Mouse (Mus musculus): ENCODE data around the gene Lkaaear1. TPM values are rescaled to one million over a fixed set of nuclear protein-coding genes. Genes with fewer than 3 reads are reported as not detected.

Gene Lkaaear1
- total RNA-seq, 2 experiments from 2014 or later: not detected

DNA sequence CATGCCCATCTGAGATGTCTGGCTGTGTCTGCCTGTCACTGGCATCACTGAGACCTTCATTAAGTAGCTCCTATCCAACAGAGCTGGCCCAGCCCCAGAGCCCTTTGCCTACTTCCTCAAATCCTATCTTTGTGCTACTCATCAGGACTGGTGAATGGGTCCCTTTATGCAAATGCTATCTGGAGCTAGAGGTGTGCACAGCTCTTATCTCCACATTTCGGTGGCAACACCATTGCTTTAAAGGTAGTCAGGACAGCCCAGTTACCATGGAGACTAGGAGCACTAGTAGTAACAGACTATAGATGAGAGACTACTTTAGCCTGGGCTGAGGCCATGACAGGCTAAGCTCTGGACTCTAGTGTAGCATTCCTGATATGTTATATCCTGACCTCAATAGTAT, 13.5 kb downstream of the Lkaaear1 start:
- DNase-seq (ENCODE audit: low spot score in 2 of 2): no peak

DNA sequence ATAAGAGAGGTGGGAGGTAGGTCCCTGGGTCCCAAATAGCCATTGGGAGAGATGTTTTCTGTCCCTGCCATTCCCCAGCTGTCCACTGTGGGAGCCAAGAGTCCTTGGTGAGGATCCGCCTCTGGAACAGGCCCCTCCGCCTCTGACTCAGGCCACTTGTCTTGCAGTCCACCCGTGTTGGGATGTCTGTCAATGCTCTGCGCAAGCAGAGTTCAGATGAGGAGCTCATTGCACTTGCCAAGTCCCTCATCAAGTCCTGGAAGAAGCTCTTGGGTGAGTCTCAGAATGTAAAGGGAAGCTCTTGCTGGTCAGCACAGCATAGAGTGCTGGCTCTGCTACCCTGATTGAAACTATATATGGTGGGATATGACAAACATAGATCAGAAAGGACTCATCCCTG, 14.9 kb downstream of the Lkaaear1 start:
- DNase-seq (ENCODE audit: low spot score in 2 of 2): no peak

- DNase-seq (ENCODE audit: low spot score in 2 of 2): no peak
Measured at GRCm38 (mm10) chr2:181681978-181682377, 16.3 kb downstream of the Lkaaear1 start.

- no peak for DNase-seq (ENCODE audit: low spot score in 2 of 2)
Measured at GRCm38 (mm10) chr2:181680716-181681117, 17.5 kb downstream of the Lkaaear1 start.

GRCm38 (mm10) chr2:181679951-181680715, 18.1 kb downstream of the Lkaaear1 start, which contains the start of gene Tcea2:
Gene Tcea2, plus strand, starts transcription at chr2:181680310.
- peak; percentile 70 to 75 for DNase-seq (ENCODE audit: low spot score in 2 of 2)

- DNase-seq (ENCODE audit: low spot score in 2 of 2): peak; percentile 79 to 89
Measured at GRCm38 (mm10) chr2:181678780-181679179, 19.5 kb downstream of the Lkaaear1 start.

GRCm38 (mm10) chr2:181677755-181678098, 20.5 kb downstream of the Lkaaear1 start:
- no peak for DNase-seq (ENCODE audit: low spot score in 2 of 2)

DNA sequence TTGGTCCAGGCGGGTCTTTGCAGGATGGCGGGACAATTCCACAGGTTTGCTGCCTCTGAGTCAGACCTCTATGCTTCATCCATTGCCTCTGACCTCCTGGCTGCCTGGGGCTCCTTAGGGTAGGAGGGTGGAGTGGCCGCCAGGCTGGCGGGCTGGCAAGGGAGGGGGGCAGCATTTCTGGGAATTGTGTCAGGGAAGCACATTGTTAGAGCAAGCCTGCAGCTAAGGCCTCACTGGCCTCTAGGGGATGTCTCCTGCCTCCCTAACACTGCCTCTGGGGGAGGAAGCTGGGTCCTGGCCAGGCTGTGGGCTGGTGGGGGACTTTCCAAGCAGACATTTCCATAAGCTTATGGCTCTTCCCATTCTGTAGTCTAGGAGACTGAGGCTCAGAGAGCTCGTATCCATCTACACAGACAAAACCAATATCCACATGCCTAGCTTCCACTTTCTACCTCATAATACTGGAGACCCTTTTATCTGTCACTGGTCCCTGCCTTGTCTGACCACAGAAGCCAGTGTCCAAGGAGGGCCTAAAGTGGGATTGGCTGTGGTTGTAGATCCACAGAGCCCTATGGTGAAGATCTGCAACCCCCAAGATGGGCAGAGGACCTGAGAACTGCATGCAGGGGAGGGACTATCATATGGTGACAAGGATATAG, 21.0 kb downstream of the Lkaaear1 start:
- no peak for DNase-seq (ENCODE audit: low spot score in 2 of 2)

- DNase-seq (ENCODE audit: low spot score in 2 of 2): no peak
Measured at GRCm38 (mm10) chr2:181676424-181676823, 21.8 kb downstream of the Lkaaear1 start.

- peak; percentile 43 to 58 for DNase-seq (ENCODE audit: low spot score in 2 of 2)
Measured at GRCm38 (mm10) chr2:181675454-181675853, 22.8 kb downstream of the Lkaaear1 start.

GRCm38 (mm10) chr2:181674934-181675333, 23.3 kb downstream of the Lkaaear1 start:
- no peak for DNase-seq (ENCODE audit: low spot score in 2 of 2)

GRCm38 (mm10) chr2:181673501-181673900, 24.7 kb downstream of the Lkaaear1 start:
- DNase-seq (ENCODE audit: low spot score in 2 of 2): no peak

- DNase-seq (ENCODE audit: low spot score in 2 of 2): no peak
Measured at GRCm38 (mm10) chr2:181671984-181672383, 26.3 kb downstream of the Lkaaear1 start.

DNA sequence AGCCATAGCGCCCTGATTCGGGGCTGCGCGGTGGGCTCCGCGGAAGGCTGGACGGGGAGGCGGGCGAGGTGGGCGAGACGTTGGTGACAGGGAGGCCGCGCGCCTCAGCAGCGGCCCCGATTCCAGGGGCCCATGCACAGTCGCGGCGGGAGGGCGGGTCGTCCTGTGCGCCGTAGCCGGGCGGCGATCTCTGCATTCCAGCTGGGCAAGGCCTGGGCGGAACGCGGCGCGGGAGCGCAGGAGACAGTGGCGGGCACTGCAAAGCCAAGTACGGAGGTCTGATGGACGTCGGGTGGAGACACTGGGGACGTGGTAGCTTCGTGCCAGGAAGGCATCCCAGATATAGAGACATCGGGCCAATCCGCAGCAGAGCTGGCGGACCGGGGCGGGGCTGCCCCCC, 26.9 kb downstream of the Lkaaear1 start, which contains the start of gene Sox18:
TSS of gene Sox18 (minus strand) at position 315 of the 400 bp plus-strand sequence.
- no peak for DNase-seq (ENCODE audit: low spot score in 2 of 2)

- no peak for DNase-seq (ENCODE audit: low spot score in 2 of 2)
Measured at GRCm38 (mm10) chr2:181670913-181671311, 27.3 kb downstream of the Lkaaear1 start.

- DNase-seq (ENCODE audit: low spot score in 2 of 2): no peak
Measured at GRCm38 (mm10) chr2:181670285-181670912, 27.8 kb downstream of the Lkaaear1 start.

DNA sequence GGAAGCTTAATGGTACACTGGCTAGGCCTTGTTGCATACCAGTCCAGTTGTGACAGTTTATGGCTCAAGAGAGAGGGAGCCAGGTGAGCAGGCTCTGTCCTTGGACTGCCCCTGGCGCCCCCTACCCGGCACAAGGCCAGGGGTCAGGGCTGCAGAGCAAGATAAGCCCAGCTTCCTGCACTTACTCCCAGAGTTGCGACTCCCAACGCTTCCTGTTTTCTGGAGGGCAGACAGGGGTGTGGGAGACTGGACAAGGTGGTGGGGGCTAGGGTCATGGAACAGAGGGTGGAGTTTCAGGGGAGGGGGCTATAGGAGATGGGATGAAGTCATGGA, 35.0 kb downstream of the Lkaaear1 start:
- no peak for DNase-seq (ENCODE audit: low spot score in 2 of 2)

DNA sequence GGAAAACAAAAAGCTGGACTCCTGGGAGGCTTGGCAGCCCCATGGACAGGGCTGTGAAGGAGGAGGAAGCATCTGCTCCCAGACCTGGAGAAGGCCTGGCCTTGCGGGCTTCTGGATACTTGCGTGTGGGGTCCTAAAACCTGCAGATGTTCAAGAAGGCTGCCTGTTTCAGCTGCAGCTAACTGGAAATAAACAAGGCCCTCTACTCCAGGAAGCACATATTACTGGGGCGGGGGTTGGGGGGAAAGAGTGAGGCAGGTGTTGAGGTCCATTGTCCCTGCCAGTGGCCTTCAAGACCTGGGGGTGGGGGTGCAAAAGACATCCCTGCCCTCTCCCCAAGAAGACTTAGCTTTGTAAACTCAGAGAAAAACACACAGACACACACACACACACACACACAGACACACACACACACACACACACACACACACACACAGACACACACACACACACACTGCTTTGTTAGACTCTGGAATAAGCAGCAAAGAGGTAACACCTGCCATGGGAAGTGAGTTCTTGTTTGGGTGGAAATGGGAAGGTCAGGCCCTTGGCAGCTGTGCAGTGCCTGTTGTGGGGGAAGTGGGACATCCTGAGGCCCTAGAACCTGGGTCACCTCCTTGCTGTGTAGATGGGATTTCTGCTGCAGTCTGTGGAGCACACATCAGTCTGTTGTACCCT, 35.5 kb downstream of the Lkaaear1 start:
- DNase-seq (ENCODE audit: low spot score in 2 of 2): no peak

DNA sequence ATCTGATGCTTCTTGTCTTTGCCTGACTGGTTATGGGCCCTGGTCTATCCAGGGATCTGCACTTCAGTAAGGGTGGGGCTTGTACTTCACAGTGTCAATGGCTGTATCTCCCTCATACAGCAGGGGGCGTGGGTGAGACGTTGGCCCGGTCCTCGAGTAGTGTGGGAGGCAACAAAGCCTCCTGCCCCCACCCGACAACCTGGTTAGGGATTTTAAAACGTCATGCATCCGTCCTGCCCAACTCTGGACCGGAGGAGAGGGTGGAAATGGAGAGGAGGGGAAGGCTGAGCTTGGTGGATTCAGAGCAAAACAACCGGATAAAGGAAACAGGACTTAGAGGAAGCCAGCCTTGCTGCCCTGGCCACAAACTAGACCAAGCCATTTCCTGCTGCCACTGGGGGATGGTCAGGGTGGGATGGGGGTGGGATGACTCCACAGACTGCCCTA, 38.6 kb downstream of the Lkaaear1 start:
- peak; percentile 83 to 90 for DNase-seq (ENCODE audit: low spot score in 2 of 2)

DNA sequence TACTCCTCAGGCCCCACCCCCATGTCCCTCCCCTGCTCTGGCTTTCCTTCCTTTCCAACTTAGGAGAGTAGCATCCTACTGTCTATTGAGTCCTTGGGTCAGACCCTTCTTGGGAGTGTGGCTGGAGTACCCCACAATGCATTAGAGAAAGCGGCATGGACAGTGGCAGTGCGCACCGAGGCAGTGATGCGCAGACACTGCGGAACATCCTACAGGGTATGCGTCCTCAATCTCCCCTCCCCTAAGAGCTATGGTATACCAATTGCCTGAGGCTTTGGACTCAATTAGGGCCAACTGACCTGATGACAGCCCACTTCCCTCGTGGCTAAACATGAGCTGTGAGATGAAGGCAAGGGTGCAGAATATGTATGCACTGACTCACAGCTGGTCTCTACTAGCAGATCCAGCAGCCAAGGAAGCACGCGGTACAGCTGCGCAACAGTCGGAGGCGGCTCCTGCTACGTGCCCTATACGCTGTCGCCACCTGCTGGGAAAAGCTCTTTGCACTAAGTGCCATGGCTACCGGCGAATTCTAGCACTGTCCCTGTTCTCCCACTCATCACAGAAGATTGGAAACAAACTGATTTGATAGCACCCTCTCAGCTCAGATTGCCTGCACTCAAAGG, 39.2 kb downstream of the Lkaaear1 start:
- DNase-seq (ENCODE audit: low spot score in 2 of 2): peak; percentile 58 to 59

DNA sequence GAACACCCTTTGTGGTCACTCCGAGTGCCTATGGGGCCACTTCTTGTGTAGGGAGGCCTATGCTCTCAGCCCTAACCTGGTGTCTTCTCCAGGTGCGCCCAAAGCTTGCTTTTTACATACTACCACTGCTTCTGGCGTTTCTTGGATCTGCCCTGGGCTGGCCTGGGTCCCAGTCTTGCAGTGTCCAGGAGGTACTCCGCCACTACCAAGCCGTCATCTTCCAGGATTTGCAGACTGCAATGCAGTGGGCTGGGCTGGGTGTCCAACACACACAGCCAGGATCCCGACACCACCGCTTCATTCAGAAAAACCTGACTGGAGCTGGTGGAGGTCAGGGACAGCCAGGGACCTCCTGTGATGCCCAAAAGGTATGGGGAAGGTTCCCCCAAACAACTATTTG, 39.7 kb downstream of the Lkaaear1 start:
- DNase-seq (ENCODE audit: low spot score in 2 of 2): no peak
